Mouse (Mus musculus) lung, postnatal 0 days (tissue): ENCODE results near the gene Olfr414. TPM values are rescaled to one million over a fixed set of nuclear protein-coding genes. Genes with fewer than 3 reads are reported as not detected.

ENCODE experiments used
- ATAC-seq: fragments of 200-750 bp; cut with Nextera tagmentation; 2 replicates; pipeline ENCODE4 v1.8.0; 2017; ENCODE audit warnings: moderate library complexity
- DNase-seq: peaks from one replicate; pipeline ENCODE4 v3.0.0-alpha.2; 2016; ENCODE audit warnings: low spot score
- H3K27ac ChIP-seq: fragments of 300-500 bp; sonication (generic); 2 replicates; pipeline ENCODE4 v1.5.1; 2014; ENCODE audit warnings: antibody characterized with exemption, mild to moderate bottlenecking, low read length, mixed read lengths
- H3K27me3 ChIP-seq: fragments of 300-500 bp; sonication (generic); replicated peaks from 2 replicates; pipeline ENCODE4 v1.6.1; 2014; ENCODE audit warnings: low read length, mixed read lengths; ENCODE audit not compliant: insufficient read depth
- H3K36me3 ChIP-seq: fragments of 300-500 bp; sonication (generic); 2 replicates; pipeline ENCODE4 v1.6.1; 2014; ENCODE audit warnings: low read length, mixed read lengths; ENCODE audit not compliant: insufficient read depth
- H3K4me1 ChIP-seq: fragments of 300-500 bp; sonication (generic); 2 replicates; pipeline ENCODE4 v1.6.1; 2014; ENCODE audit warnings: antibody characterized with exemption, low read depth, low read length, mixed read lengths; ENCODE audit not compliant: insufficient read depth
- H3K4me2 ChIP-seq: fragments of 300-500 bp; sonication (generic); replicated peaks from 2 replicates; pipeline ENCODE4 v1.6.1; 2014; ENCODE audit warnings: low read depth, mild to moderate bottlenecking, low read length, moderate library complexity, mixed read lengths
- H3K4me3 ChIP-seq: fragments of 300-500 bp; sonication (generic); 2 replicates; pipeline ENCODE4 v1.5.1; 2014; ENCODE audit warnings: low read depth, low read length
- H3K9ac ChIP-seq: fragments of 300-500 bp; sonication (generic); replicated peaks from 2 replicates; pipeline ENCODE4 v1.6.1; 2014; ENCODE audit warnings: low read depth, mild to moderate bottlenecking
- H3K9me3 ChIP-seq: fragments of 300-500 bp; sonication (generic); 2 replicates; pipeline ENCODE4 v1.6.1; 2016; ENCODE audit warnings: low read length, mixed read lengths
- CTCF ChIP-seq: IDR thresholded peaks from 2 replicates; pipeline ENCODE4 v1.5.1; 2016; ENCODE audit warnings: antibody characterized with exemption, mild to moderate bottlenecking
- EP300 ChIP-seq: IDR thresholded peaks from 2 replicates; pipeline ENCODE4 v1.6.1; 2016; ENCODE audit warnings: antibody characterized with exemption, mild to moderate bottlenecking, control low read depth
- WGBS: fragments of 180-500 bp; shearing (Covaris S2); extraction: QIAGEN DNeasy Blood & Tissue Kit; methylation state at CpG from one replicate; pipeline ENCODE4 v1.1.7; 2014; 5-methylcytosine and 5-hydroxymethylcytosine counted together
- polyA plus RNA-seq: library from polyadenylated mRNA; unstranded; fragments of >200 nt; fragmentation: Nextera tagmentation; extraction: Ambion mirVana; gene quantifications from 2 replicates; pipeline ENCODE4 v1.2.1, GENCODE M21; 2015

Gene Olfr414
- polyA plus RNA-seq, 1 experiment from 2014 or later, result not detected

DNA sequence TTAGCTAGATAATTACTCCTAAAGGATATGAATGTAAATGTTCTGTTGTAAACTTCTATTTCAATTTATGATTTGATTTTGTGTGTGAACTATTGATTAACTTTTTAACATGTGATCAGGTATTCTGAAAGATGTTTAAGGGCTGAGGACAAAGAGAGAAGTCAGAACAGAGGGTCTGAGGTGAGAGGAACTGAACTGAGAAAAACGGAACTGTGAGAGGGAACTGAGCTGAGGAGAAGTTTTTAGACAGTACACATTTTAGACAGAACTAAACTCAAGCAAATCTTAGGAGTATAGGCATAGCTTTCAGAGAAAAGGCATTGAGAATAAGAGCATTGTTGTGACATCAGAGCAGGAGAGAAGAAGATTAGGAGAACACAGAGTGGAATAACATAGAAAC is 10.3 kb downstream of the Olfr414 start:
- TF ChIP-seq EP300, result no peak
- no peak for TF ChIP-seq CTCF
- no peaks in the 10 kb centered on the region for H3K4me1 ChIP-seq
- H3K9me3 ChIP-seq, result no peaks in the 10 kb centered on the region
- ATAC-seq (no peak), DNase-seq (no peak)
- no peak overlapping the region for H3K9ac ChIP-seq
- H3K4me2 ChIP-seq, result no peak overlapping the region
- no peaks in the 10 kb centered on the region for H3K27me3 ChIP-seq
- no peak overlapping the region for H3K27ac ChIP-seq
- no peaks in the 10 kb centered on the region for H3K36me3 ChIP-seq
- H3K4me3 ChIP-seq, result no peak overlapping the region
- 38% methylated on average over 1 of the region's 1 CpGs for WGBS

DNA sequence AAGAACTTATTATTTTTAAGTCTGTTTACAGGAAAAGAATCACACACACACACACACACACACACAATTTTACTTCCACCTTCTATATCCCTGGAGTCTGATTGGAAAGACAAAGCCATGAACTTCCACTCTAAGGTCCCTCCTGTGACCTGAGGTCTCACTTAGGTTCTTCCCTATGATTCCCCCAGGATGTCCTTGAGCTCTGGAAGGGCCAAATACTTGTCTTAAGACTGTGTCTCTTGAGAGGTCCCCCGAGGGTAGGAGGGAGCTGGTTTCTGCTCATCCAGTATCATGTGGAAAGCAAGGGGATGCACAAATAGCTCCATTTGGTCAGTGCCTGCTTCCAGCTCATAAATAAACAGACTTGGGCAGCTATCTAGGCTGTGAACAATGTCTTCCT is 17.9 kb downstream of the Olfr414 start, which contains the start of gene Olfr220:
TSS of gene Olfr220 (plus strand) at position 301 of the 400 bp plus-strand sequence.
- H3K4me3 ChIP-seq, result no peak within 1 kb of the TSS
- no peak for DNase-seq
- no peaks in the 10 kb centered on the region for H3K27me3 ChIP-seq

DNA sequence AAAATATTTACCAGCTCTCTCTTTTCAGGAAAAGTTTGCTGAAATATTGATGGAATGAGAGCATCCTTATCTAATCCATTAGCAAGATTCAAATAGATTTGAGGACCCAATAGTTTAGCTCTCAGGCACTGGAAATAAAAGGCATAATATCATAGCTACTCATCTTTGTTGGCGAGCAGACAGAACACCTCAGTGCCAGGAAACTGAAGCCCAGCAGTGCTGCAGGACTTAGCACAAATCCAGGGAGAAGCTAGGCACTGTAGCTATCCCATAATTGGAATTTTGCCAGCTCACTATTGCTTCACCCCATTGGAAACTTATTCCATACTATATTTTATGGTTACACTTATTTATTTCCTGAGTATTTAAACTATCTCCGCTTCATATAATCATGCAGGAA is 31.2 kb downstream of the Olfr414 start:
- ATAC-seq, result no peak
- no peaks in the 10 kb centered on the region for H3K36me3 ChIP-seq
- no peak overlapping the region for H3K27ac ChIP-seq
- no peak for DNase-seq
- TF ChIP-seq CTCF (no peak), EP300 (no peak)
- no peaks in the 10 kb centered on the region for H3K9me3 ChIP-seq
- H3K4me2 ChIP-seq, result no peak overlapping the region
- H3K9ac ChIP-seq, result no peak overlapping the region
- 82% methylated on average over 2 of the region's 2 CpGs for WGBS
- H3K4me1 ChIP-seq, result no peaks in the 10 kb centered on the region
- H3K27me3 ChIP-seq, result no peaks in the 10 kb centered on the region
- H3K4me3 ChIP-seq, result no peak overlapping the region

More for the DNA sequence above, 17.9 kb downstream of the Olfr414 start, which contains the start of gene Olfr220:
- Histone ChIP-seq H3K9me3 (no peaks in the 10 kb centered on the region), H3K4me2 (no peak within 1 kb of the TSS), H3K27ac (no peak within 1 kb of the TSS), H3K36me3 (no peaks in the 10 kb centered on the region), H3K9ac (no peak within 1 kb of the TSS), H3K4me1 (no peaks in the 10 kb centered on the region)
- no peak for ATAC-seq
- WGBS, result 39% methylated on average over 1 of the region's 1 CpGs
- TF ChIP-seq EP300, result no peak

DNA sequence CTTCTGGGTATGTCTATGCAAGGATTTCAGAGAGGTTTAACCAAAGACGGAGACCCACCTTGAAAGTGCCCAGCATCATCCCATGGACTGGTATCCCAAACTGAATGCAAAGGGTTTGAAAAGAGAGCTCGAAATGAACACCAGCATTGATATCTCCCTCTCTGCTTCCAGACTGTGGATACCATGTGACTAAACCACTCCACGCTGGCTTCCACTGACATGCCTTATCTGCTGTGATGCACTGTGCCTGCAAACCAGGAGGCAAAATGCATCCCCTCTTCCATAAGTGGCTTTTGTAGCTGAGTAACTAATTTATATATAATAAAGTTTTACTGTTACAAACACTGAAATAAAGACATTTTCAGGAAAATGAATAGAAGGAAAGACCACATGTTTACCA is 41.5 kb downstream of the Olfr414 start:
- ATAC-seq, result no peak
- no peaks in the 10 kb centered on the region for H3K4me1 ChIP-seq

DNA sequence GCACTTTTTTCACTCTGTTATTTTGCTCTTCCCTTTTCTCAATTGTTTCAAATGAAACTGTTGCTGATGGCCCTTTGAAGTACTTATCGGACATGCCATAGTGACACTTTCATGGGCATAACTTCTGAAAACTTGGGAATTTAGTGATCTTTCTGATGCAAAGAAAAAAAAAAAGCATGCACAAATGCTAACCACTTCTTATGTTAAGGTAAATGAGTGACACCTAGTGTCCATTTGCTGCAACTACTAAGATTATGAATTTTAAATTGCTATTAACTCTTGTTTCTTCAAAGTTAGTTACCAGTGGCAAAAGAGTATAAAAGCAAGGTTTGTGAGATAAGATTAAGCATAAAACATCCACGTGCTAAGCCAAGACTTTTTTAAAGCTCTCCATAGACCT is 42.4 kb downstream of the Olfr414 start:
- no peak for TF ChIP-seq EP300
- TF ChIP-seq CTCF, result peak; percentile 64
- H3K36me3 ChIP-seq, result no peaks in the 10 kb centered on the region
- H3K4me2 ChIP-seq, result no peak overlapping the region

More for the DNA sequence above, 41.5 kb downstream of the Olfr414 start:
- H3K9ac ChIP-seq, result no peak overlapping the region
- DNase-seq, result no peak
- H3K9me3 ChIP-seq, result no peaks in the 10 kb centered on the region
- 74% methylated on average over 3 of the region's 3 CpGs for WGBS
- no peaks in the 10 kb centered on the region for H3K27me3 ChIP-seq
- no peak overlapping the region for H3K4me2 ChIP-seq
- no peaks in the 10 kb centered on the region for H3K36me3 ChIP-seq
- no peak overlapping the region for H3K4me3 ChIP-seq
- H3K27ac ChIP-seq, result no peak overlapping the region
- no peak for TF ChIP-seq EP300
- TF ChIP-seq CTCF, result no peak

DNA sequence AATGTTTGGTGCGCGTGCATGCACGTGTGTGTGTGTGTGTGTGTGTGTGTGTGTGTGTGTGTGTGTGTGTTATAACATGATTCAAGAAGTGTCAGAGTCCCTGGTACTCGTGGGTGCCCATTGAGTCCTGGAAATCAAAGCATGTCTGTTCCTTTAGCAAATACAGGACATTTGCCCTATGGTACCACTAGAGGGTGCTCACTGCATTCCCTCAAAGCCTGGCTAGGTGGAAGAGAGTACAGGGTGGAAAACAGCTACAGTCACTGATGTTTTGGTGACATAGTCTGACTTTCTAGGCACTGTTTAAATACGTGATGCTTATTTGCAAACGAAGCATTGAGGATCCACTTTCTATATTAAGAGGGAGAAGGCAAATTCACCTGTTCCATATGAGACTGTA is 45.9 kb downstream of the Olfr414 start:
- Histone ChIP-seq H3K4me2 (no peak overlapping the region), H3K27ac (no peak overlapping the region), H3K4me3 (no peak overlapping the region), H3K27me3 (no peaks in the 10 kb centered on the region), H3K9me3 (no peaks in the 10 kb centered on the region), H3K4me1 (no peaks in the 10 kb centered on the region), H3K36me3 (no peaks in the 10 kb centered on the region), H3K9ac (no peak overlapping the region)
- WGBS, result 6% methylated on average over 6 of the region's 6 CpGs
- TF ChIP-seq CTCF (peak; percentile 89), EP300 (no peak)
- ATAC-seq (no peak), DNase-seq (peak; percentile 69)

More for the DNA sequence above, 42.4 kb downstream of the Olfr414 start:
- Histone ChIP-seq H3K4me3 (no peak overlapping the region), H3K9ac (no peak overlapping the region), H3K27ac (no peak overlapping the region), H3K4me1 (no peaks in the 10 kb centered on the region), H3K27me3 (no peaks in the 10 kb centered on the region), H3K9me3 (no peaks in the 10 kb centered on the region)
- ATAC-seq (no peak), DNase-seq (peak; percentile 36)
- WGBS, result 22% methylated on average over 2 of the region's 2 CpGs

DNA sequence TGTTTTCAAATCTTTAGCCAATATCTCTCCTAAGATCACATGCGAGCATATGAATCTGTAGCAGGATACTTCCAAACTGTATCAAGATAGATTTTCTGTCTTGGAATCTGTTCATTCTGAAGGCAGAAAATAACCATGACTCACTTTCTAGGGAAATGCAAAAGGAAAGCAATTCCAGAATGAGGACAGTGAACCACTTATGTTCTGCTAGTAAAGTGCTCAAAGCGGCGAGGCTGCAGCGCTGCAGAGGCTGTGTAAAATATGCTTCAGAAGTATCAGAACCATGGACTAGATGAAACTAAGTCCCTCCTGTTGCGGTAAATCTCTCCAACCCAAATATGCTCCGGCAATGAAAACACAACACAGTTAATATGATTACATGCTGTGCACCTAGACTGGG is 58.7 kb downstream of the Olfr414 start:
- Histone ChIP-seq H3K9me3 (no peaks in the 10 kb centered on the region), H3K4me1 (no peaks in the 10 kb centered on the region), H3K27ac (no peak overlapping the region), H3K9ac (no peak overlapping the region), H3K4me3 (no peak overlapping the region), H3K4me2 (no peak overlapping the region), H3K36me3 (no peaks in the 10 kb centered on the region), H3K27me3 (no peaks in the 10 kb centered on the region)
- TF ChIP-seq CTCF, result no peak
- no peak for TF ChIP-seq EP300
- DNase-seq, result no peak
- WGBS, result 91% methylated on average over 6 of the region's 6 CpGs
- ATAC-seq, result no peak

Other genes starting within 250 kb of the Olfr414 start
- not detected in 2 replicates for gene Olfr419, start 172.0 kb upstream of the Olfr414 start, polyA plus RNA-seq
- gene Mptx1, start 93.5 kb upstream of the Olfr414 start, polyA plus RNA-seq, result not detected in 2 replicates
- not detected in 2 replicates for gene Olfr417, start 58.9 kb upstream of the Olfr414 start, polyA plus RNA-seq
- not detected in 2 replicates for gene Olfr248, start 33.0 kb upstream of the Olfr414 start, polyA plus RNA-seq
- not detected in 2 replicates for gene Olfr220, start 18.0 kb downstream of the Olfr414 start, polyA plus RNA-seq
- gene Fmn2, start 77.8 kb downstream of the Olfr414 start, polyA plus RNA-seq, result 0.26 and 0.33 TPM in 2 replicates